Mouse (Mus musculus) cerebellum, postnatal 36 days (tissue): ENCODE measurements around the gene Mon2.
"Not testable (repeated sequence)": the region's sequence is repeated elsewhere in the genome, so short reads cannot be mapped to it uniquely, and the experiment has no call there.

ENCODE experiments used
- DNase-seq, 2 experiments: peaks; one replicate each; pipeline ENCODE4 v3.0.0; 2021 to 2022; ENCODE audit warnings: mixed read lengths in 2 of 2

Gene Mon2

GRCm38 (mm10) chr10:123056463-123056862 lies 19.8 kb downstream of the Mon2 start:
- DNase-seq, result no peak

GRCm38 (mm10) chr10:123055205-123056000 lies 20.9 kb downstream of the Mon2 start:
- DNase-seq, result no peak

DNA sequence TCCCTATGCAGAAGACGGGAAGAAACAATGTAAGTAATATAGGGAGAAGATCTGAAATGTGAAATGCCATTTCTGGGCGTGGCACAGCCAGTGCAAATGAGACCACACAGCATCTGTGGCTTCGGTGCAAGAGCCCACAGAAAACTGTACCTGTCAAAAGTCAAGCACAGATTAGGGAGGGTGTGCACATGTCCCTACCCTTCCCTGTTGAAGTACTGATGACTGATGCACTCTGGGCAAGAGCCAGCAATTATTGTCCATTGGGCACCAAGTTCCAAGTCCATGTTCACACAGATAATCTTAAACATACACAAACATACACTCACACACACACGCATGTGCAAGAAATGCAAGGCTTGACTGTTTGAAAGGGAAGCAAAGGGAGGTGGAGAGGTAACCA lies 22.7 kb downstream of the Mon2 start:
- DNase-seq, result no peak

DNA sequence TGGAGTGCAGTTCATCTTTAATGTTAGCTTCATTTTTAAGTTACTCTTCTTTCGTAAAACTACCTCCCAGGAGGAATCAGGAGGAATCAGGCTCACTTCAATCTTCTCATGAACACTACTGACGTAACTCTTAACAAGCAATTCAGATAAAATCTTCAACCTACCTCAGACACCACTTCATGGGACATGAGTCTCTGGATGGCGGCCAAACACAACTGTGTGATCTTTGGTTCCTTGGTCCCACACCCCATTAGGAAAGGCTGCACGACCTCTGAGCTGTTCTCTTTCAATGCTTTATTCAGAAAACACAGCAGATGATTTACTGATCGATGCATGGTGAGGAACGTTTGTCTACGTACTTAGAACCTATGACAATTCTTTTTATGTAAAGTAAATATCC lies 24.3 kb downstream of the Mon2 start:
- no peak for DNase-seq

- no peak for DNase-seq
Measured at GRCm38 (mm10) chr10:123048730-123049129, 27.6 kb downstream of the Mon2 start.

DNA sequence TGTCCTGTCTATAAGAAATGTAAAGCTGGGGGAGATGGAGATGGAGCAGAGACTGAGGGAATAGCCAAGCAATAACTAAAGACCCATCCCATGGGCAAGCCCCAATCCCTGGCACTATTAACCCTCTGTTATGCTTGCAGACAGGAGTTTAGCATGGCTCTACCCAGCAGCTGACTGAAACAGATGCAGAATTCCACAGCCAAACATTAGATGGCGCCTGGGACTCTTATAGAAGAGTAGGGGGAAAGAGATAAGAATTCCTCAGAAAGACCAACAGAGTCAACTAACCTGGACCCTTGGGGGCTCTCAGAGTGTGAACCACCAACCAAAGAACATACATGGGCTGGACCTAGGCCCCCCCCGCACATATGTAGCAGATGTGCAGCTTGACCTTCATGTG lies 36.4 kb downstream of the Mon2 start:
- DNase-seq, result no peak

DNA sequence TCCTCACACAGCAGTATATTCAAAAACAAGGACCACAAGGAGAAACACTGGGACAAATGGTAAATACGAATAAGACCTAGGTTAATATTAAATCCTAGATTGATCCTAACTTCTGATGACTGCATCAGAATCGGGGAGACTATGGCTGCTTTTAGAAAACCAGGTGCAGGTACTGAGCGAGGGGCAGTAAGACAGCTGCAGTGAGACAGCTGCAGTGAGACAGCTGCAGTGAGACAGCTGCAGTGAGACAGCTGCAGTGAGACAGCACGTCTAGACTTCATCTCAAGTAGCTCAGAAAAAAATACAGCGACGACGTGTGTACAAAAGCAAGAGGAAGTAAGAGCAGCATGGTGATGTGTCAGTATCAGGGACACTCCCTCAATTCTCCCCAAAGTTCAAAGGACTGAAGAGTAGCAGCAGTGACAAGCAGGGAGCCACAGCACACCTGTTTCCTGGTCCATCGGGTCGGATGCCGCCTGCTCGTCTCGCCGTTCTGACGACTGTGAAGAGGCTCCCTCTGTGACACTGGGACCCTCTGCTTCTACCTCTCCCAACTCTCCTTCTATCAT lies 44.1 kb downstream of the Mon2 start:
- DNase-seq, result no peak

- DNase-seq, result no peak
Measured at GRCm38 (mm10) chr10:123031449-123031848, 44.9 kb downstream of the Mon2 start.

DNA sequence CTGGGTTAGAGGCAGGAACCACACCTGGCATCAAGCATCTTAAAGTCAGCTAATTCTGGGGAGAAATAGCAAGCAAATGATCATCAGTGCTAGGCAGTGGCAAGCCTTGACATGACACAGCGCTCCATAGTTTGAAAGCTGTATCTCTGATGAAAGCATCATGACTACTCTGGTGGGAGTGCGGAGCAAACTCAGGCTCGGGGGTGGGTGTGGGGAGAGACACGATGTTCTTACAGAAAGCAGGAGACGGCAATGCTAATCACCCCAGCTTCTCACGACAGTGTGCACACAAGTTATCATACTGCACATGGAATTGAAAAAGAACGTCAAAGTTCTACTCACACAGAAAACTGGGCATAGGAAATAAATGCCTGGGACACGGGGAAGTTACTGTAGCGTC lies 45.7 kb downstream of the Mon2 start:
- no peak for DNase-seq

GRCm38 (mm10) chr10:123028949-123029348 lies 47.4 kb downstream of the Mon2 start:
- DNase-seq, result no peak

DNA sequence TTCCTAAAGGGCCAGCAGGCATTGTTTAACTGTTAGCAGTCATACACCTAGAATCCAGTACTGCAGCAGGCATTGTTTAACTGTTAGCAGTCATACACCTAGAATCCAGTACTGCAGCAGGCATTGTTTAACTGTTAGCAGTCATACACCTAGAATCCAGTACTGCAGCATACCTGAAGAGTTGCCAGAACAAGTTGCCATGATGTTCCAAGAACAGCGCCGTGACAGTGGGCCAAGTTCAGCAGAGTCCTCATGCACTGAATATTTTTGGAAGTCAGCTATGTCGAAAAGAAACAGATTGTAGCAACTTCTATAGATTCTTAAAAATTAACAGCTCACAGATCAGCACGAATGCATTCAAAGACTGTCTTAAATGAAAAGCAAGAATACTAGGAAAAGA lies 49.6 kb downstream of the Mon2 start:
- DNase-seq, result not testable (repeated sequence)

DNA sequence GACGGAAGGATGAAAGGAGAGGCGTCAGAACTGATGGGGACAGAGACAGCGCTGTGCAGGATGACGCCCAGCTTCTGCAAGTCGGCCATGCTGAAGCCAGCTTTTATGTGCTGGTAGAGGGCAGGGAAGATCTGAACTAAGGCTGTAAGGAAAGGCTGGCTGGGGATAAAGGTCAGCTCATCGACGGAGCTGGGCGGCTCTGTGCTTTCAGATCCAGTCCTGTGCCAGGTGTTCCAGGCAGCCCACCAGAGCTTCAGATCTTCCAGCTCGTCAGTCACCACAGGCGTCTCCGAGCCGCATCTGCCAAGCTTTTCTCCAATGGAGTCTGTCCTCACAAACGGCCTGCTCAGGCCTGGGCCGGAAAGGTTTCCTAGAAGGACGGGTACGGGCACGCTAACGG lies 62.9 kb downstream of the Mon2 start:
- no peak for DNase-seq

DNA sequence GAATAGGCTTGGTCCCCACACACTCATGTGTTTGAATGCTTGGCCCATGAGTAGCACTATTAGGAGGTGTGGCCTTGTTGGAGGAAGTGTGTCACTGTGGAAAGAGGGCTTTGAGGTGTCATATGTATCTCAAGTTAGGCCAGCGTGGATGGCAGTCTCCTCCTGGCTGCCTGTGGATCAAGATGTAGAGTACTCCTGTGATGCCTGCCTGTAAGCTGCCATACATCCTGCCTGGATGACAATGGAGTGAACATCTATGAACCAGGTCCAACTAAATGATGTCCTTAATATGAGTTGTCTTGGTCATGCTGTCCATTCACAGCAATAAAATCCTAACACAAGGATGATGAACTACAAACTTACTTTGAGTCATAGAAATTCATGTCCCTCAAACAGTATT lies 64.9 kb downstream of the Mon2 start:
- no peak for DNase-seq

DNA sequence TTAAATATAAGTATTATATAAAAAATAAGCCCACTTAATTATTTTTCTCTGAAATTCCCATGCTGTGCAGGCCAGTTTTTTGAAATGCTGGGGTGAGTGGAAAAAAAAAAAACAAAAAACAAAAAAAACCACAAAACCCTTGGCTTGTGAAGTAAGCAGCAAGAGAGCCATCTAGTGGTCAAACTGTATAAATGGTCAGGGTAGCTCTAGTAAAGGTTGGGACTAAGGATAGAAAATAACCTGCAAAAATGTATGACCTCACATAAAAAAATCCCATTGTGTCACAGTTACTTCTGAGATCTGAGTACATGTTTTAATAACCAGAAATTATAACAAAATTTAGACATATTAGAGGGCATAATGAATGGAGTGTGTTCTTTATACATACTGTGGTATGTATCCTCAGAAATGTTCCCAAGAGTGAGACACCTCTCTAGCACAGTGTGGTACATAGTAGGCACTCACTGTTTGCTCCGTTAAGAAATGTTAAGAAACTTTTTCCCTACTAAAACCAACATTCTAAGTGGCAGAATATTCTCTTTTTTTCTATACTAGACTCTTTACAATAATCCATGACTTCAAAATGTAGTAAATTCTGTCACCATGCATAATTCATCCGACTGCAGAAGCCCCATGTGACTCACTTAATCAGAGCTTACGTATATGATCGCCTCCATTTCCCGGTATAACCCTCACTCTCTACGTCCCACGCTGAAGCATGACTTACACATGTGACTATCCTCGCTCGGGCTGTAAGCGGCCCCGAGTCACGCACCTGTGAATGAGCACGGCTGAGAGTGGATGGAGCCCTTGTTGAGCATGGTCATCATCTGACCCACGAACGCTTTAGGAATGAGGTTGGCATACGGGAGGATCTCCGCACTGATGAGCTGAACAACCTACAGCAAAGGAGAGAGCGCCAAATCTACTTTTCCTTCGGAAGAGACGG lies 70.8 kb downstream of the Mon2 start:
- no peak for DNase-seq

GRCm38 (mm10) chr10:123004475-123005236 lies 71.6 kb downstream of the Mon2 start:
- DNase-seq, result no peak

DNA sequence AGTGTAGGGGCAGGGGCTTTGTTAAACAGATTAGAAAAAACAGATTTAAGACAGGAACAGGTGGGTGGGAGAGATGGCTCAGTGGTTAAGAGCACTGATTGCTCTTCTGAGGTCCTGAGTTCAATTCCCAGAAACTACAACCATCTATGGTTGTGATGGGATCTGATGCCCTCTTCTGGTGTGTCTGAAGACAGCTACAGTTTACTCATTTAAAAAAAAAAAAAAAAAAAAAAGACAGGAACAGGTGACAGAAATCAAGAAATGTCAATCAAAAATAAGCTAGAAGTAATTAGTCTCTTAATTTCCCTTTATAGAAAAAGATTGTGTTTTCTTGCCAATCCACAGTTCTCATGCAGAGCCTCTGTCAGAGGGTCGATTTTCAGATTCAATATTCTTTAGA lies 74.3 kb downstream of the Mon2 start:
- DNase-seq, result no peak

GRCm38 (mm10) chr10:123001363-123001762 lies 74.9 kb downstream of the Mon2 start:
- DNase-seq, result no peak

- no peak for DNase-seq
Measured at GRCm38 (mm10) chr10:122999356-122999755, 76.9 kb downstream of the Mon2 start.

DNA sequence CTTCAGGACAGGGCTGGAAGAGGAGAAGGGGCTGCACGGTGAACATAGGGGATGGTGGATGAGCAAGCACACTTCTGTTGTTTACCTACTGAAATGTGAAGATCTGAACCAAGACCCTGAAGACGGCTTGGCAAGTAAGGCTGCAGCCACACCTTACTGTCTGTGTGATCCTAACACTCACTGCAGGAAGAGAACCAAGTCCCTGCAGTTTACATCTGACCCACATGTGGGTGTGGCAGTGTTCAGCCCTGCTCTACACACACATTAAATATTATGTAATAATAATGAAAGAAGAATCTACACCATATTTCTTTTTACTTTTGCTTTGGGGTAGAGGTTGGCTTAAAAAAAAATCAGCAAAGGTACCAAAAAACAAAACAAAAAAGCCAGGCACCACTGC lies 78.5 kb downstream of the Mon2 start:
- DNase-seq, result no peak

DNA sequence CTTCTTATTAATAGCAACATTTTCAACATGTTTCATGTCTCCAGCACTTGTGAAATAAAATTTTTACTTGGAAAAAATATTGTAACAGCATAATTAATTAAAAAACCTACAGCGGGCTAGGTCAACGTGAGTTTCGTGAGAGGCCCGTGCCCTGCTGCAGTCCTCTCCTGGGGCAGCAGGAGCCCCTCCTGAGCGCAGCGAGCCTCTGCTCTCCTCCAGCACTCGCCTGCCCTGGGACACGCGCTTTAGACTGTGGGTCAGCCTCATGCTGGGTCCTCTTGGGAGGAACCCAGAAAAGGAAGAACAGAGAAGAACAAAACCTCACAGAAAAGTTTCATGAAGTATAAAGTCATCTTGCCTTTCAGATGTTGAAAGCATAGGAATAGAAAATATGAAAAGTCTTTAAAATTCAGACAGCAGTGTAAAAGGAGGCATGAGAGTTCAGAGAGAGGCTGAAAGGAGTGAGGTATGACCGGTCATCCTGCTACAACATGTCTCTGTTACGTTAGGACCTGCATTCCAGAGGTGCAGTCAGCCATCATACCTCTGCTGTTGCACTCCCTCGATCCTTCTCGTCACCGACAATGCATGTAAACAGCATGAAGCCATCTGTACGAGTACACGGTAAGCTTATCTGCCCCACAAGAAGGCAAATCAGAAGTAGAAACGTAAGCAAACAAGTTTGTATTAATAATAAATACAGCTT lies 81.8 kb downstream of the Mon2 start:
- no peak for DNase-seq

DNA sequence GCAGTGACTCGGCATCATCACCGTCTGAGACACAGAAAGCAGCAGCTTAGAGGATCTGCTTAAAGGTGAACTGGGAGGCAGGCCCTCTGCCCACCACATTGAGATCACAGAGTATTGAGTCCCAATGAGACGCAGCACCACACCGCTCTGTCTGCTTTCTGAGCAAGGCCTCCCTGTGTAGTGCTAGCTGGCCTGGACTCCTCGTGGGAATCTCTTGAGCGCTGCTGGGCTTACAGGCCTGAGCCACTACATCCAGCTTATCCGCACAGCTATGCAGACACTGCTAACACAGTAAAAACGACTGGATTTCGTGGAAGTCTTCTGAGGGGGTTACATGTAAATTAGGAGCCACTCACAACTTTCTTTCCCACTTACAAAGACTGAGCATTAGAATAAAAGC lies 84.7 kb downstream of the Mon2 start:
- DNase-seq, result peak; percentile 22 to 40

DNA sequence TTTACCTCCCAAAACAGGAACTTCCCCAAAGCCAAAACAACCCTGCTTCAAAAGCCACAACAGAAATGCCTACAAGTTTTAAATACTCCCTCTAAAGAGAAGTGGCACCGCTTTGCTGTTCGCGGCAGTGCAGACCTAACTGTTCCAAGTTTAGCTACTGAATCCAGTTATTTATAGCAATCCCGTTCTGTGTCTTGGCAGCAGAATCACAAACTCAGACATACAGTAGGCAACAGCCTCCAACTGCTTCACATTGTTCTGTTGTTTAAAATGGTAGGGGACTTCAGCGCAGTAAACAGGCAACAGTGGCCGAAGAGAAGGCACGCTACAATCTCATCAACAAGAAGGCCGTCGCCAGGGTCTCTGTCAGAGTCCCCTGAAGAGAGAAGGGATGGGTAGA lies 85.3 kb downstream of the Mon2 start:
- DNase-seq, result peak in 1 of 2 experiments; percentile 50
